Mouse (Mus musculus) activated CD4-positive, CD25-positive, alpha-beta regulatory T cell, adult 9 weeks (primary cell): ENCODE results near the gene Zfp507. TPM values are rescaled to one million over a fixed set of nuclear protein-coding genes. Genes with fewer than 3 reads are reported as not detected.

Source experiments
- polyA plus RNA-seq: library from polyadenylated mRNA; unstranded; fragments of 100-300 nt; shearing (Covaris generic); gene quantifications from one replicate; pipeline ENCODE4 v1.2.1, GENCODE M21; 2017

Gene Zfp507
- 23.6 TPM for polyA plus RNA-seq

GRCm38 (mm10) chr7:35802906-35803595 is at the start of gene Zfp507:
Zfp507 (minus strand) TSS chr7:35803003.

GRCm38 (mm10) chr7:35754033-35754885 is 48.5 kb downstream of the Zfp507 start, which contains the start of gene Dpy19l3:
Dpy19l3 (minus strand) TSS chr7:35754454.

Other genes starting within 250 kb of the Zfp507 start
- 56.6 TPM for gene Nudt19, start 246.7 kb downstream of the Zfp507 start, polyA plus RNA-seq
- gene Rgs9bp, start 217.4 kb downstream of the Zfp507 start, polyA plus RNA-seq = not detected
- 73.5 TPM for gene Ankrd27, start 216.8 kb downstream of the Zfp507 start, polyA plus RNA-seq
- gene Pdcd5, start 155.5 kb downstream of the Zfp507 start, polyA plus RNA-seq = 80.6 TPM
- gene Dpy19l3, start 48.5 kb downstream of the Zfp507 start, polyA plus RNA-seq = 59.2 TPM